Mouse (Mus musculus) hindbrain, postnatal 0 days (tissue): ENCODE data around the gene Rpl12. TPM values are rescaled to one million over a fixed set of nuclear protein-coding genes. Genes with fewer than 3 reads are reported as not detected.

Experiments
- ATAC-seq: fragments of 200-750 bp; cut with Nextera tagmentation; 2 replicates; pipeline ENCODE4 v1.8.0; 2017; ENCODE audit warnings: mild to moderate bottlenecking, moderate TSS enrichment, moderate library complexity
- DNase-seq: peaks from one replicate; pipeline ENCODE4 v3.0.0-alpha.2; 2015; ENCODE audit warnings: low spot score
- H3K27ac ChIP-seq: fragments of 300-500 bp; sonication (generic); 2 replicates; pipeline ENCODE4 v1.5.1; 2014; ENCODE audit warnings: mild to moderate bottlenecking
- H3K27me3 ChIP-seq: fragments of 300-500 bp; sonication (generic); 2 replicates; pipeline ENCODE4 v1.6.1; 2014; ENCODE audit warnings: low read length, mixed read lengths; ENCODE audit not compliant: insufficient read depth
- H3K36me3 ChIP-seq: fragments of 300-500 bp; sonication (generic); 2 replicates; pipeline ENCODE4 v1.6.1; 2014; ENCODE audit warnings: low read length, mixed read lengths; ENCODE audit not compliant: insufficient read depth
- H3K4me1 ChIP-seq: fragments of 300-500 bp; sonication (generic); 2 replicates; pipeline ENCODE4 v1.6.1; 2014; ENCODE audit warnings: antibody characterized with exemption, low read length, mixed read lengths; ENCODE audit not compliant: insufficient read depth
- H3K4me2 ChIP-seq: fragments of 300-500 bp; sonication (generic); 2 replicates; pipeline ENCODE4 v1.6.1; 2014; ENCODE audit warnings: low read depth, mild to moderate bottlenecking, low read length, moderate library complexity, mixed read lengths
- H3K4me3 ChIP-seq: fragments of 300-500 bp; sonication (generic); 2 replicates; pipeline ENCODE4 v1.5.1; 2014; ENCODE audit warnings: low read length
- H3K9ac ChIP-seq: fragments of 300-500 bp; sonication (generic); replicated peaks from 2 replicates; pipeline ENCODE4 v1.6.1; 2014; ENCODE audit warnings: mild to moderate bottlenecking, low read length, moderate library complexity, mixed read lengths
- H3K9me3 ChIP-seq: fragments of 300-500 bp; sonication (generic); 2 replicates; pipeline ENCODE4 v1.6.1; 2016; ENCODE audit warnings: low read length, mixed read lengths
- CTCF ChIP-seq: IDR thresholded peaks from 2 replicates; pipeline ENCODE4 v1.5.1; 2016; ENCODE audit warnings: antibody characterized with exemption, control low read depth, low read depth
- WGBS: fragments of 180-500 bp; shearing (Covaris S2); extraction: QIAGEN DNeasy Blood & Tissue Kit; methylation state at CpG from one replicate; pipeline ENCODE4 v1.1.7; 2014; 5-methylcytosine and 5-hydroxymethylcytosine counted together
- polyA plus RNA-seq: library from polyadenylated mRNA; unstranded; fragments of >200 nt; fragmentation: Nextera tagmentation; extraction: Ambion mirVana; gene quantifications from 2 replicates; pipeline ENCODE4 v1.2.1, GENCODE M21; 2015
- total RNA-seq: library from RNA; depleted of rRNA; stranded (reverse); fragments of >200 nt; gene quantifications from 2 replicates; pipeline ENCODE4 v1.2.3, GENCODE M21; 2014

Rpl12 gene
- total and polyA plus RNA-seq, 2 experiments from 2014 or later: 92.2 to 168 TPM

GRCm38 (mm10) chr2:32939418-32939817 lies 21.9 kb upstream of the Rpl12 start:
- peak; percentile 72 for TF ChIP-seq CTCF
- Histone ChIP-seq H3K4me2 (no peak overlapping the region), H3K36me3 (peaks cover 38% of the 10 kb centered on the region), H3K4me1 (no peaks in the 10 kb centered on the region), H3K27ac (no peak overlapping the region), H3K27me3 (no peaks in the 10 kb centered on the region), H3K9ac (no peak overlapping the region), H3K4me3 (no peak overlapping the region), H3K9me3 (no peaks in the 10 kb centered on the region)
- ATAC-seq (no peak), DNase-seq (peak; percentile 79)
- WGBS: 62% methylated on average over 5 of the region's 5 CpGs

- no peaks in the 10 kb centered on the region for H3K9me3 ChIP-seq
- 95% methylated on average over 4 of the region's 4 CpGs for WGBS
- no peak overlapping the region for H3K27ac ChIP-seq
- H3K4me3 ChIP-seq: no peak overlapping the region
- no peak for TF ChIP-seq CTCF
- no peaks in the 10 kb centered on the region for H3K4me1 ChIP-seq
- DNase-seq: no peak
- ATAC-seq: 0 out of 2 replicates have a peak, but pooled peaks have one; percentile 24
- no peak overlapping the region for H3K9ac ChIP-seq
- H3K36me3 ChIP-seq: peaks cover 40% of the 10 kb centered on the region
- H3K27me3 ChIP-seq: no peaks in the 10 kb centered on the region
- no peak overlapping the region for H3K4me2 ChIP-seq
Measured at GRCm38 (mm10) chr2:32940483-32940882, 20.9 kb upstream of the Rpl12 start.

GRCm38 (mm10) chr2:32947454-32947853 lies 13.9 kb upstream of the Rpl12 start:
- H3K36me3 ChIP-seq: peaks cover 44% of the 10 kb centered on the region
- no peak overlapping the region for H3K27ac ChIP-seq
- DNase-seq (no peak), ATAC-seq (no peak)
- H3K9ac ChIP-seq: no peak overlapping the region
- H3K4me2 ChIP-seq: no peak overlapping the region
- H3K9me3 ChIP-seq: no peaks in the 10 kb centered on the region
- no peaks in the 10 kb centered on the region for H3K27me3 ChIP-seq
- H3K4me1 ChIP-seq: no peaks in the 10 kb centered on the region
- TF ChIP-seq CTCF: no peak
- no peak overlapping the region for H3K4me3 ChIP-seq
- 95% methylated on average over 11 of the region's 11 CpGs for WGBS

GRCm38 (mm10) chr2:32954581-32954980 lies 6.8 kb upstream of the Rpl12 start:
- 97% methylated on average over 2 of the region's 2 CpGs for WGBS
- no peak for ATAC-seq
- Histone ChIP-seq H3K27ac (no peak overlapping the region), H3K4me3 (no peak overlapping the region), H3K9me3 (no peaks in the 10 kb centered on the region), H3K27me3 (no peaks in the 10 kb centered on the region), H3K4me2 (no peak overlapping the region), H3K36me3 (peaks cover 46% of the 10 kb centered on the region), H3K4me1 (no peaks in the 10 kb centered on the region), H3K9ac (no peak overlapping the region)
- no peak for DNase-seq
- TF ChIP-seq CTCF: peak; percentile 30

- no peaks in the 10 kb centered on the region for H3K27me3 ChIP-seq
- no peak overlapping the region for H3K9ac ChIP-seq
- H3K4me1 ChIP-seq: peaks cover 14% of the 10 kb centered on the region
- DNase-seq (peak; percentile 54), ATAC-seq (no peak)
- H3K4me3 ChIP-seq: no peak overlapping the region
- H3K9me3 ChIP-seq: no peaks in the 10 kb centered on the region
- no peak overlapping the region for H3K4me2 ChIP-seq
- H3K27ac ChIP-seq: no peak overlapping the region
- H3K36me3 ChIP-seq: peaks cover 40% of the 10 kb centered on the region
- WGBS: 61% methylated on average over 8 of the region's 8 CpGs
- peak; percentile 50; the same call in 1 of the 2 replicates for TF ChIP-seq CTCF
Measured at GRCm38 (mm10) chr2:32957344-32957743, 4.0 kb upstream of the Rpl12 start.

GRCm38 (mm10) chr2:32960273-32960672 lies 1.1 kb upstream of the Rpl12 start:
- Histone ChIP-seq H3K36me3 (peaks cover 36% of the 10 kb centered on the region), H3K9me3 (no peaks in the 10 kb centered on the region), H3K4me2 (peak overlapping the region; percentile 70), H3K27me3 (no peaks in the 10 kb centered on the region), H3K4me1 (peaks cover 14% of the 10 kb centered on the region), H3K27ac (no peak overlapping the region), H3K9ac (peak overlapping the region; percentile 81; the same call in 1 of the 2 replicates), H3K4me3 (no peak overlapping the region)
- DNase-seq (no peak), ATAC-seq (no peak)
- WGBS: 93% methylated on average over 4 of the region's 4 CpGs
- no peak for TF ChIP-seq CTCF

GRCm38 (mm10) chr2:32962062-32962874 lies 909 bp downstream of the Rpl12 start:
- ATAC-seq: no peak; the same call in 1 of the 2 replicates
- WGBS: 1% methylated on average over 33 of the region's 33 CpGs
- peaks cover 14% of the 10 kb centered on the region for H3K4me1 ChIP-seq

More at GRCm38 (mm10) chr2:32962062-32962874, 909 bp downstream of the Rpl12 start:
- H3K27ac ChIP-seq: peak overlapping the region; percentile 88
- peaks cover 20% of the 10 kb centered on the region for H3K36me3 ChIP-seq
- peak; percentile 27 for DNase-seq
- H3K27me3 ChIP-seq: no peaks in the 10 kb centered on the region
- peak overlapping the region; percentile 61 for H3K4me3 ChIP-seq
- H3K4me2 ChIP-seq: peak overlapping the region; percentile 70
- no peaks in the 10 kb centered on the region for H3K9me3 ChIP-seq
- H3K9ac ChIP-seq: peak overlapping the region; percentile 81
- TF ChIP-seq CTCF: no peak
